Mouse (Mus musculus): ENCODE data around the gene Igfbp2. TPM values are rescaled to one million over a fixed set of nuclear protein-coding genes. Genes with fewer than 3 reads are reported as not detected.

The Igfbp2 gene
- polyA plus RNA-seq, 1 experiment from 2014 or later = 469 TPM

DNA sequence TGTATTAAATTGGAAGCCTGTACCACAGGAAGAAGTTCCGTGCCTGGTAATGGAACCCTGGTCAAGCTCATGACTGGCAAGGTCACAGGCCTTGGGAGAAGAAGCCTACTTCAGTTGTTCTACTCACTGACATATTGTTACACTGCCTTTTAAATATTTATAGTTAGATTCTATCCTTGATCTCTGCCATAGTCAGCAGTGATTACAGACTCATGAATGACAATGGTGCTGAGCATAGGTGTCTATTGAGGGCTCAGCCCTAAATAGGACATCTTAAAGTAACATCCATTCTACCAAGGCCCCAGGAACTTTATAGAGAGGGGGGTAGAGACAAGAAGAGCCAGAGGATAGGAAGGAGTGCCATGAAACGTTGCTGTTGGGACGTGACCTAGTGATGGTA is 13.2 kb upstream of the Igfbp2 start:
- Histone ChIP-seq H3K36me3 (ENCODE audit: control insufficient read depth, insufficient read depth, low read length) (no peaks in the 10 kb centered on the region), H3K4me2 (ENCODE audit: low read length) (no peak overlapping the region), H3K9me3 (ENCODE audit: control insufficient read depth, low read length) (peaks cover 3% of the 10 kb centered on the region), H3K27ac (ENCODE audit: low read depth, low read length) (no peak overlapping the region), H3K4me1 (ENCODE audit: control insufficient read depth, insufficient read depth, low read depth, low read length) (peaks cover 11% of the 10 kb centered on the region), H3K4me3 (ENCODE audit: low read length) (no peak overlapping the region), H3K9ac (ENCODE audit: low read depth, low read length) (no peak overlapping the region), H3K27me3 (replicated peaks; ENCODE audit: control insufficient read depth, insufficient read depth, low read length) (no peaks in the 10 kb centered on the region)
- no peak for ATAC-seq
- whole genome bisulfite sequencing = 99% methylated on average over 3 of the region's 3 CpGs

DNA sequence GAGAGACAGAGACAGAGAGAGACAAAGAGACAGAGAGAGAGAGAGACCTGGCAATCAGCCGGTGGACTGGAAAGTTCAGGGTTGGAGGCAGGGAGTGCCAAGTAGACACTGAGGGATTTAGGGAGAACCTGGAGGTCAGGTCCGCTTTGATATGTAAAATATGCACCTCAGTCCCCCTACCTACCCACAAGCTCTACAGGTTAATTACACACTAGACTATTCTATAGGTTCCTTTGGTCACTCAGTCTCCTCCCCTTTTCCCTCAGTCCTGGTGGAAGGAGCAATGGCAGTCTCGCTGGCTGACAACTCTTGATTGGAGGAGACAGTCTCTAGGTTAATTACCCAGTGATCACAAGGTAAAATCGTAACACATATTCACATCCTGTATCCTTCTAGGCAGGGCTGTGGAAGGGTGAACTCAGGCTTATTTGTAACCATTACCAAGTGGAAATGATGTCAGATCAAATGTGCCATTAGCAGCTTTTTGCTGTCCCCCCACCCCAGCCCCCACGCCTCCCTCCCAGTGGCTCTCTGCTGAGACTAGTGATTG is 11.1 kb upstream of the Igfbp2 start:
- no peaks in the 10 kb centered on the region for H3K27me3 ChIP-seq (replicated peaks; ENCODE audit: control insufficient read depth, insufficient read depth, low read length)
- H3K9me3 ChIP-seq (ENCODE audit: control insufficient read depth, low read length) = peaks cover 3% of the 10 kb centered on the region
- no peak overlapping the region for H3K4me3 ChIP-seq (ENCODE audit: low read length)
- no peak overlapping the region for H3K9ac ChIP-seq (ENCODE audit: low read depth, low read length)
- no peak overlapping the region for H3K27ac ChIP-seq (ENCODE audit: low read depth, low read length)
- H3K36me3 ChIP-seq (ENCODE audit: control insufficient read depth, insufficient read depth, low read length) = no peaks in the 10 kb centered on the region
- no peak overlapping the region for H3K4me2 ChIP-seq (ENCODE audit: low read length)
- WGBS = 42% methylated on average over 5 of the region's 5 CpGs
- peaks cover 11% of the 10 kb centered on the region for H3K4me1 ChIP-seq (ENCODE audit: control insufficient read depth, insufficient read depth, low read depth, low read length)
- ATAC-seq = peak; percentile 34

DNA sequence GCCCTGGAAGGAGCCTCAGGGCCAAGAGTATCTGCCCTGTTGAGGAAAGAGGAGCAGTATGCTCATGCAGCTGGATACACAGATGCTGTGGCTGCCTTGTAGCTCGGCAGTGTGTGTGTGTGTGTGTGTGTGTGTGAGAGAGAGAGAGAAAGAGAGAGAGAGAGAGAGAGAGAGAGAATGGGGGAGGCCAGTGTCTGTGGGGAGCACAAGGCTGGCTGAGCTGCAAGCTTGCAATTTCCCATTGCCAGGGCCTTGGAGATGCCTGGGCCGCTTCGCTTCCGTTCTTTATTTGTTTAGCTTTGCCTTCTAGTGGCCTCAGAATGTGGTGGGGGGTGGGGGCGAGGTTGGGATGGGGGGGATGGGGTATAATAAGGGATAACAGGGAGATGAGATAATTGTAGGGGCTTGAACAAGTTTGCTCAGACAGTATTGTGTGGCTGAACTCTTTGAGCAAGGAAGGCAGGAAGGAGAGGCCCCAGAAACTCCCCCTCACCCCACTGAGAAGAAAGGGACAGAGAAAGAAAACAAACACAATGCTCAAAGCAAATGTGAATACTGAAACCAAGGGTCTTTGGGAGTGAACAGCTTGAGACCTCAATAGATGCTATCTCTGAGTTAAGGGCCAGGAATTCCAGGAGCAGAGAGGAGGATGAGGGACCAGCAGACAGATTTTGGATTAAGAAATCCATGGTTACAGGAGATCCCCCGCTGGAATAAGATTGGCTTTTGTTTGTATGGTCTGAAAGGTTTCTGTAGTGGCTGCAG is 10.5 kb upstream of the Igfbp2 start:
- Histone ChIP-seq H3K9me3 (ENCODE audit: control insufficient read depth, low read length) (peaks cover 3% of the 10 kb centered on the region), H3K27ac (ENCODE audit: low read depth, low read length) (peak overlapping the region; percentile 17; the same call in 1 of the 2 replicates), H3K4me1 (ENCODE audit: control insufficient read depth, insufficient read depth, low read depth, low read length) (peaks cover 11% of the 10 kb centered on the region), H3K36me3 (ENCODE audit: control insufficient read depth, insufficient read depth, low read length) (no peaks in the 10 kb centered on the region), H3K4me3 (ENCODE audit: low read length) (no peak overlapping the region), H3K27me3 (replicated peaks; ENCODE audit: control insufficient read depth, insufficient read depth, low read length) (no peaks in the 10 kb centered on the region), H3K4me2 (ENCODE audit: low read length) (no peak overlapping the region), H3K9ac (ENCODE audit: low read depth, low read length) (no peak overlapping the region)
- 8% methylated on average over 6 of the region's 6 CpGs for WGBS
- ATAC-seq = peak; percentile 64

DNA sequence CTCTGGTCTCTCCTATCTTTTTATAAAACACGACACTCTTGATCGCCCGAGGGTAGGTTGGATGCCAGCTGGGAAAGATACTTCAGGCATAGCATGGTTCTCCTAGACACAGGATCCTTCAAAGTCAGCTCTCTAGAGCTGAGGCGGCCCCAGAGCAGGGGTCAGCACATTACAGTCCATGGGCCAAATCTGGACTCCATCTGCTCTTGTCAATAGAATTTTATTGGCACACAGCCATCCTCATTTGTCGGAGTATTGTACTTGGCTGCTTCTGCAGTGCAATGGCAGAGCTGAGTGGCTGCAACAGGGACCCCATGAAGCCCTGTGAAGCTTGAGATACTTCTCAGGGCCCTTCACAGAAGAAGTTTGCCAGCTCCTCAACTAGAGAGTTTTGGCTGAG is 9.1 kb upstream of the Igfbp2 start:
- no peak overlapping the region for H3K4me2 ChIP-seq (ENCODE audit: low read length)
- 49% methylated on average over 5 of the region's 5 CpGs for WGBS
- no peaks in the 10 kb centered on the region for H3K27me3 ChIP-seq (replicated peaks; ENCODE audit: control insufficient read depth, insufficient read depth, low read length)
- H3K9me3 ChIP-seq (ENCODE audit: control insufficient read depth, low read length) = peaks cover 3% of the 10 kb centered on the region
- H3K27ac ChIP-seq (ENCODE audit: low read depth, low read length) = no peak overlapping the region
- no peak overlapping the region for H3K4me3 ChIP-seq (ENCODE audit: low read length)
- no peaks in the 10 kb centered on the region for H3K36me3 ChIP-seq (ENCODE audit: control insufficient read depth, insufficient read depth, low read length)
- peaks cover 11% of the 10 kb centered on the region for H3K4me1 ChIP-seq (ENCODE audit: control insufficient read depth, insufficient read depth, low read depth, low read length)
- H3K9ac ChIP-seq (ENCODE audit: low read depth, low read length) = no peak overlapping the region
- no peak for ATAC-seq

DNA sequence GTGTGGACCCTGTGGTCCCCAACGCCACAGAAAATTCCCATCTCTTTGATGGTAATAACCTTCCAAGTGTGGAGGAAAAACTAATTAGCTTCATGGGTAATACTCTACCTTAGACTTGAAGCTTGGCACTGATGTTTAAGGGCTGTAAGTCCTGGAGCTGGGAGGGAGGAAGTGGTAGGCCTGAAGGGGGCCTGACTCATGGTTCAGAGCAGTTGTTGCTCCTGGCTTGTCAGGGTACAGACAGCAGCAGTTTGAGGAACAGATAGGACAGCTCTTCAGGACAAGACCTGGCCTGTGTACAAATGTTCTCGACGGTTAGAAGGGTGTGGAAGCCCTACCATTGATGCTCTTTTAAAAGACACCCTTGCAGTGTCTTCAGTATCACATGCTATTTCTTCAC is 8.7 kb upstream of the Igfbp2 start:
- Histone ChIP-seq H3K27ac (ENCODE audit: low read depth, low read length) (no peak overlapping the region), H3K27me3 (replicated peaks; ENCODE audit: control insufficient read depth, insufficient read depth, low read length) (no peaks in the 10 kb centered on the region), H3K4me3 (ENCODE audit: low read length) (no peak overlapping the region), H3K9me3 (ENCODE audit: control insufficient read depth, low read length) (peaks cover 3% of the 10 kb centered on the region), H3K4me1 (ENCODE audit: control insufficient read depth, insufficient read depth, low read depth, low read length) (peaks cover 11% of the 10 kb centered on the region), H3K9ac (ENCODE audit: low read depth, low read length) (no peak overlapping the region), H3K4me2 (ENCODE audit: low read length) (no peak overlapping the region), H3K36me3 (ENCODE audit: control insufficient read depth, insufficient read depth, low read length) (no peaks in the 10 kb centered on the region)
- no peak for ATAC-seq
- 82% methylated on average over 3 of the region's 3 CpGs for WGBS

DNA sequence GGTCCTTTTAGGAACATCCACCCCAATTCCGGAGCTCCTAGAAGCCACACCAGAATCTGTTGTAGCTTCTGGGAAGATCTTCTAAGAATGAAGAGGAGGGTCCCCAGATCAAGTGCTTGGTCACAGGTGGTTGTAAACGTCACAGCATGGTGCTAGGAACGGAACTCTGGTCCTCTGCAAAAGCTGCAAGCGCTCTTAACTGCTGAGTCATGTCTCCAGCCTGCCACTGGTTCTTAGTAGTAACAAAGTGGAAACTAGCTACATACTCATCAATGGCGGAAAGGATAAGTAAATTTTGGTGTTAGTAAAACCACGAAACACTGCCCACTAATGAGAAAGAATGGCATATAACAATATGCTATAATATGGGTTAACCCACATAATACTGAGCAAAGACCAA is 4.3 kb upstream of the Igfbp2 start:
- no peaks in the 10 kb centered on the region for H3K9me3 ChIP-seq (ENCODE audit: control insufficient read depth, low read length)

DNA sequence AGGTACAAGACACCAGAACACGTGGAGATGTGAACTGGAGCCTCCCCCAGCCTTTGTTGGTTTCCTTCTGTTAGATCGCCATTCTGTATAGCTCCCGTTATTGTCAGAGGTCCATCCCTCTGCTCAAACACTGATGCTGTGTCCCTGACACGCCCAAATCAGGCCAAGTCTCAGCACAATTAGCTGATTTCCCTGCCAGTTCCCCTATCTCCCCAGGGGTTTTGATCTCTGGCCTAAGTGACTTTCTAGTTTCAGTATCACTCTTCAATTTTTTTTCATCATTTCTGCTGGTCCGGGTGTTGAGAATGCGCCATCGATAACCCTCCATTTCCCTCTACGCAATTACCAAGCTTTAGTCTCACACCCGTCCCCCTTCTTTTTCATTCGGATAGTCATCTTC is 1.4 kb upstream of the Igfbp2 start:
- Histone ChIP-seq H3K36me3 (ENCODE audit: control insufficient read depth, insufficient read depth, low read length) (no peaks in the 10 kb centered on the region), H3K9ac (ENCODE audit: low read depth, low read length) (no peak overlapping the region), H3K4me1 (ENCODE audit: control insufficient read depth, insufficient read depth, low read depth, low read length) (peaks cover 18% of the 10 kb centered on the region), H3K27me3 (replicated peaks; ENCODE audit: control insufficient read depth, insufficient read depth, low read length) (no peaks in the 10 kb centered on the region), H3K27ac (ENCODE audit: low read depth, low read length) (no peak overlapping the region), H3K9me3 (ENCODE audit: control insufficient read depth, low read length) (no peaks in the 10 kb centered on the region), H3K4me2 (ENCODE audit: low read length) (no peak overlapping the region), H3K4me3 (ENCODE audit: low read length) (no peak overlapping the region)
- WGBS = 61% methylated on average over 10 of the region's 10 CpGs
- no peak for ATAC-seq

More for the DNA sequence above, 4.3 kb upstream of the Igfbp2 start:
- H3K4me2 ChIP-seq (ENCODE audit: low read length) = no peak overlapping the region
- H3K27me3 ChIP-seq (replicated peaks; ENCODE audit: control insufficient read depth, insufficient read depth, low read length) = no peaks in the 10 kb centered on the region
- no peak overlapping the region for H3K9ac ChIP-seq (ENCODE audit: low read depth, low read length)
- no peak overlapping the region for H3K27ac ChIP-seq (ENCODE audit: low read depth, low read length)
- no peak overlapping the region for H3K4me3 ChIP-seq (ENCODE audit: low read length)
- H3K36me3 ChIP-seq (ENCODE audit: control insufficient read depth, insufficient read depth, low read length) = no peaks in the 10 kb centered on the region
- H3K4me1 ChIP-seq (ENCODE audit: control insufficient read depth, insufficient read depth, low read depth, low read length) = peaks cover 7% of the 10 kb centered on the region
- ATAC-seq = no peak
- 85% methylated on average over 6 of the region's 6 CpGs for WGBS

DNA sequence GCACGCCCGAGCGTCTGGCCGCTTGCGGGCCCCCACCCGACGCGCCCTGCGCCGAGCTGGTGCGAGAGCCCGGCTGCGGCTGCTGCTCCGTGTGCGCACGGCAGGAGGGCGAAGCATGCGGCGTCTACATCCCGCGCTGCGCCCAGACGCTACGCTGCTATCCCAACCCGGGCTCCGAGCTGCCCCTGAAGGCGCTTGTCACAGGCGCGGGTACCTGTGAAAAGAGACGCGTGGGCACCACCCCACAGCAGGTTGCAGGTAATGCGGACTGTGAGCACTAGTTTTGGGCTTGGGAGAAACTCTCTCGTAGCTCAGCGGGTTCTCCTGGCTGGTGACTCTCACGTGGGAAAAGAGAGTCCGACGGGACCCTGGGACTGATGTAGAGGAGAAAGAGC is 401 bp downstream of the Igfbp2 start:
- peak overlapping the region; percentile 93 for H3K4me2 ChIP-seq (ENCODE audit: low read length)
- peaks cover 23% of the 10 kb centered on the region for H3K4me1 ChIP-seq (ENCODE audit: control insufficient read depth, insufficient read depth, low read depth, low read length)
- H3K36me3 ChIP-seq (ENCODE audit: control insufficient read depth, insufficient read depth, low read length) = no peaks in the 10 kb centered on the region
- H3K27me3 ChIP-seq (replicated peaks; ENCODE audit: control insufficient read depth, insufficient read depth, low read length) = no peaks in the 10 kb centered on the region
- H3K9me3 ChIP-seq (ENCODE audit: control insufficient read depth, low read length) = no peaks in the 10 kb centered on the region
- 1% methylated on average over 35 of the region's 37 CpGs for WGBS
- H3K27ac ChIP-seq (ENCODE audit: low read depth, low read length) = peak overlapping the region; percentile 82
- ATAC-seq = peak; percentile 55
- H3K9ac ChIP-seq (ENCODE audit: low read depth, low read length) = peak overlapping the region; percentile 90
- H3K4me3 ChIP-seq (ENCODE audit: low read length) = peak overlapping the region; percentile 85

DNA sequence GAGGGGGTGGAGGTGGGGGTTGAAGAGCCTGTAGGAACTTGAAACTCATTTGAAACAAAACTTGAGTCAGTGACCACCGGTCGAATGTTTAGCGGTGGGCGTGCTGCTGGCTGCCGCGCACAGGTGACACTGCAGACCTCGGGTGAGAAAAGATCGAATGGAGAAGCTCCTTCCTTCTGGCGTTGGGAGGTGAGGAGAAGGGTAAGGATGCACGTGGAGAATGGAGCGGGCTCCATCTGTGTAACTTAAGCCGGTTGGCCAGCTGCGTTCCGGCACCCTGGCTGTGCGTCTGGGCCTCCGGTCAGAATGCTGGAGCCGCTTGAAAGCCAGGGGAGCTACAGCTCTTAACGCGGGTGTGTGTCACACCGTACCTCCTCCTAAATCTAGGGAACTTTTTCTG is 983 bp downstream of the Igfbp2 start:
- no peak for ATAC-seq
- Histone ChIP-seq H3K4me3 (ENCODE audit: low read length) (peak overlapping the region; percentile 85), H3K9ac (ENCODE audit: low read depth, low read length) (peak overlapping the region; percentile 90), H3K36me3 (ENCODE audit: control insufficient read depth, insufficient read depth, low read length) (no peaks in the 10 kb centered on the region), H3K27me3 (replicated peaks; ENCODE audit: control insufficient read depth, insufficient read depth, low read length) (no peaks in the 10 kb centered on the region), H3K4me1 (ENCODE audit: control insufficient read depth, insufficient read depth, low read depth, low read length) (peaks cover 23% of the 10 kb centered on the region), H3K27ac (ENCODE audit: low read depth, low read length) (no peak overlapping the region; the same call in 1 of the 2 replicates), H3K9me3 (ENCODE audit: control insufficient read depth, low read length) (no peaks in the 10 kb centered on the region), H3K4me2 (ENCODE audit: low read length) (peak overlapping the region; percentile 93)
- 0% methylated on average over 20 of the region's 20 CpGs for whole genome bisulfite sequencing

Data from hindbrain, embryonic 16.5 days (tissue).